Mouse (Mus musculus): ENCODE measurements around the gene Rasa2.

DNA sequence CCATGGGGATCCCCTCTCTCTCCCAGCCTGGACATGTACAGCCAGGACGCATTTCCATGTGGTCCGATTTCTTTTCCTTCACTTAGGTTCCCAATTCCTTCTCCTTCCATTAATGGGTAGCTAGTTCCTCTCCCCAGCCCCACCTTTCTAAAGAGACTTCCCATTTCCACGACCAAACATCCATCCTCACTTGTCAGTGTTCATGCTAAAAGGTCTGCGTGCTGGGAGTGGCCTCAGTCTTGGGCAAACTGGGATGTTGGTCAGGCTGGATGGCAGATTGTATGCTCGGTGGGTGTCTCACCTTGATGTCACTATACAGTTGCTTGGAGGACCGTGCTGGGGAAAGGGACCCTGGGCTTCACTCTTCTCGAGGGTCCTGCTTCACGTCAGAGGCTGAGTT lies 42.9 kb upstream of the Rasa2 start:
- TF ChIP-seq RCOR1 (IDR thresholded peaks at IDR 0.05; ENCODE audit: low read depth, low read length), result no peak
- TF ChIP-seq POLR2A (IDR thresholded peaks at IDR 0.05; ENCODE audit: control insufficient read depth in 1 of 2, insufficient read depth in 1 of 2, low read depth in 1 of 2, low read length in 2 of 2, poor library complexity in 1 of 2), result no peak
- TF ChIP-seq GATA1 (IDR thresholded peaks at IDR 0.05; ENCODE audit: low read depth, low read length), result no peak
- no peak for TF ChIP-seq ZMIZ1 (IDR thresholded peaks at IDR 0.05; ENCODE audit: low read depth, low read length)
- no peak for TF ChIP-seq CTCF (IDR thresholded peaks at IDR 0.05 in 2 of 3, conservative IDR thresholded peaks at IDR 0.05 in 1 of 3; ENCODE audit: control insufficient read depth in 1 of 3, insufficient read depth in 1 of 3, low read depth in 2 of 3, low read length in 3 of 3, poor library complexity in 1 of 3, severe bottlenecking in 1 of 3)
- no peak for TF ChIP-seq NRF1 (IDR thresholded peaks at IDR 0.05; ENCODE audit: insufficient read depth, low read depth, low read length, poor library complexity, severe bottlenecking)
- TF ChIP-seq E2F4 (IDR thresholded peaks at IDR 0.05; ENCODE audit: borderline replicate concordance, low read depth, low read length), result no peak
- no peak for TF ChIP-seq EP300 (IDR thresholded peaks at IDR 0.05; ENCODE audit: low read depth in 1 of 2, low read length in 2 of 2)
- no peak for TF ChIP-seq POLR2AphosphoS2 (IDR thresholded peaks at IDR 0.05; ENCODE audit: low read length)

All from MEL (cell line).